Mouse (Mus musculus) spleen, postnatal 0 days (tissue): Measurements from ENCODE around the gene Plekha5. TPM values are rescaled to one million over a fixed set of nuclear protein-coding genes. Genes with fewer than 3 reads are reported as not detected.

ENCODE experiments used
- polyA plus RNA-seq: library from polyadenylated mRNA; unstranded; fragments of >200 nt; fragmentation: Nextera tagmentation; extraction: Ambion mirVana; gene quantifications from 2 replicates; pipeline ENCODE4 v1.2.1, GENCODE M21; 2015

The Plekha5 gene
- polyA plus RNA-seq, result 5.1 and 6.8 TPM in 2 replicates

GRCm38 (mm10) chr6:140423846-140424200, at the start of gene Plekha5:
Plekha5 (plus strand) TSS chr6:140424054.

GRCm38 (mm10) chr6:140622391-140623225, 198.8 kb downstream of the Plekha5 start, which contains the start of gene Aebp2:
Aebp2 (plus strand) TSS chr6:140622663.

Other genes starting within 250 kb of the Plekha5 start
- gene Aebp2, start 198.6 kb downstream of the Plekha5 start, polyA plus RNA-seq, result 7.1 and 7.5 TPM in 2 replicates